Mouse (Mus musculus) midbrain, embryonic 12.5 days (tissue): ENCODE measurements around the gene Kat5. TPM values are rescaled to one million over a fixed set of nuclear protein-coding genes. Genes with fewer than 3 reads are reported as not detected.

Experiments
- ATAC-seq: fragments of 200-750 bp; cut with Nextera tagmentation; 2 replicates; pipeline ENCODE4 v1.8.0; 2017; ENCODE audit warnings: low read depth, moderate TSS enrichment, moderate library complexity; ENCODE audit not compliant: low FRiP score
- H3K27ac ChIP-seq: fragments of 300-500 bp; sonication (generic); replicated peaks from 2 replicates; pipeline ENCODE4 v1.5.1; 2016; ENCODE audit warnings: mild to moderate bottlenecking
- H3K27me3 ChIP-seq: fragments of 300-500 bp; sonication (generic); 2 replicates; pipeline ENCODE4 v1.6.1; 2016; ENCODE audit warnings: mild to moderate bottlenecking
- H3K36me3 ChIP-seq: fragments of 300-500 bp; sonication (generic); 2 replicates; pipeline ENCODE4 v1.6.1; 2016
- H3K4me1 ChIP-seq: fragments of 300-500 bp; sonication (generic); 2 replicates; pipeline ENCODE4 v1.6.1; 2016
- H3K4me2 ChIP-seq: fragments of 300-500 bp; sonication (generic); replicated peaks from 2 replicates; pipeline ENCODE4 v1.6.1; 2016; ENCODE audit warnings: mild to moderate bottlenecking, moderate library complexity
- H3K4me3 ChIP-seq: fragments of 300-500 bp; sonication (generic); 2 replicates; pipeline ENCODE4 v1.5.1; 2016; ENCODE audit warnings: mild to moderate bottlenecking
- H3K9ac ChIP-seq: fragments of 300-500 bp; sonication (generic); replicated peaks from 2 replicates; pipeline ENCODE4 v1.6.1; 2016; ENCODE audit warnings: mild to moderate bottlenecking, moderate library complexity
- H3K9me3 ChIP-seq: fragments of 300-500 bp; sonication (generic); 2 replicates; pipeline ENCODE4 v1.6.1; 2016; ENCODE audit warnings: mild to moderate bottlenecking
- WGBS: fragments of 180-500 bp; shearing (Covaris S2); methylation state at CpG from one replicate; pipeline ENCODE4 v1.1.7; 2016; 5-methylcytosine and 5-hydroxymethylcytosine counted together
- polyA plus RNA-seq: library from polyadenylated mRNA; unstranded; fragments of >200 nt; fragmentation: Nextera tagmentation; extraction: Ambion mirVana; gene quantifications from 2 replicates; pipeline ENCODE4 v1.2.1, GENCODE M21; 2016

The Kat5 gene
- polyA plus RNA-seq, 1 experiment from 2014 or later: 80.4 TPM

GRCm38 (mm10) chr19:5567534-5568469 lies 42.2 kb downstream of the Kat5 start, which contains the start of gene Ap5b1:
Gene Ap5b1, plus strand, starts transcription at chr19:5568025.
- Histone ChIP-seq H3K36me3 (no peaks in the 10 kb centered on the region; the same call in 1 of the 2 replicates), H3K4me1 (peaks cover 20% of the 10 kb centered on the region), H3K4me2 (peak within 1 kb of the TSS; percentile 91), H3K27ac (peak within 1 kb of the TSS; percentile 87), H3K4me3 (peak within 1 kb of the TSS; percentile 79), H3K9me3 (no peaks in the 10 kb centered on the region), H3K27me3 (peaks cover 49% of the 10 kb centered on the region), H3K9ac (peak within 1 kb of the TSS; percentile 79)
- under 1% methylated on average over 92 of the region's 102 CpGs for WGBS
- ATAC-seq: peak; percentile 83

GRCm38 (mm10) chr19:5567180-5567533 lies 42.9 kb downstream of the Kat5 start:
- H3K27ac ChIP-seq: peak overlapping the region; percentile 87; the same call in 1 of the 2 replicates
- peak overlapping the region; percentile 91 for H3K4me2 ChIP-seq
- peak; percentile 3; the same call in 1 of the 2 replicates for ATAC-seq
- no peaks in the 10 kb centered on the region; the same call in 1 of the 2 replicates for H3K36me3 ChIP-seq
- H3K27me3 ChIP-seq: peaks cover 56% of the 10 kb centered on the region
- 2% methylated on average over 26 of the region's 26 CpGs for whole genome bisulfite sequencing
- peak overlapping the region; percentile 79 for H3K4me3 ChIP-seq
- peak overlapping the region; percentile 79 for H3K9ac ChIP-seq
- no peaks in the 10 kb centered on the region for H3K9me3 ChIP-seq
- peaks cover 20% of the 10 kb centered on the region for H3K4me1 ChIP-seq

DNA sequence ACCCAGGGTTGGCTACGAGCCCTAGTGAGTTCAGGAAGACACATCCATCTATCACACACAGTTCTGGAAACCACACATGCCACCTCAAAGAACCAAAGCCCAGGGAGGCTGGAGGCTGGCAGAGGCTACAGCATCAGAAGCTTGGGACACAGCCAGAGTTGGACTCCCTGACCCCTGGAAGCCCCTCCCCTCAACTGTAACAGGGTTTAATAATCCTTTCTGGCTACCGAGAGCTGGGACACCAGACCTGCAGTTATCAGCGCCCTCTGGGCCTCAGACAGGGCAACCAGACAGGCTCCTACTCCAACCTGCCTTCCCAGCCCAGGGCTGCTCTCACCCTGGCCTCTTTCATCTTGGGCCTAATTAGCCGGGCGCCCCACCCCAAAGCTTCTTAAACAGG lies 43.7 kb downstream of the Kat5 start:
- H3K36me3 ChIP-seq: no peaks in the 10 kb centered on the region; the same call in 1 of the 2 replicates
- H3K9ac ChIP-seq: no peak overlapping the region
- H3K9me3 ChIP-seq: no peaks in the 10 kb centered on the region
- no peak overlapping the region for H3K4me2 ChIP-seq
- peaks cover 20% of the 10 kb centered on the region for H3K4me1 ChIP-seq
- peaks cover 64% of the 10 kb centered on the region for H3K27me3 ChIP-seq
- no peak overlapping the region for H3K4me3 ChIP-seq
- H3K27ac ChIP-seq: no peak overlapping the region
- 54% methylated on average over 5 of the region's 5 CpGs for WGBS
- no peak for ATAC-seq

GRCm38 (mm10) chr19:5562776-5563175 lies 47.3 kb downstream of the Kat5 start:
- Histone ChIP-seq H3K4me3 (no peak overlapping the region), H3K4me1 (peaks cover 22% of the 10 kb centered on the region), H3K9me3 (no peaks in the 10 kb centered on the region), H3K27me3 (peaks cover 88% of the 10 kb centered on the region), H3K4me2 (no peak overlapping the region), H3K27ac (no peak overlapping the region), H3K36me3 (no peaks in the 10 kb centered on the region), H3K9ac (no peak overlapping the region)
- WGBS: 93% methylated on average over 10 of the region's 10 CpGs
- ATAC-seq: no peak

DNA sequence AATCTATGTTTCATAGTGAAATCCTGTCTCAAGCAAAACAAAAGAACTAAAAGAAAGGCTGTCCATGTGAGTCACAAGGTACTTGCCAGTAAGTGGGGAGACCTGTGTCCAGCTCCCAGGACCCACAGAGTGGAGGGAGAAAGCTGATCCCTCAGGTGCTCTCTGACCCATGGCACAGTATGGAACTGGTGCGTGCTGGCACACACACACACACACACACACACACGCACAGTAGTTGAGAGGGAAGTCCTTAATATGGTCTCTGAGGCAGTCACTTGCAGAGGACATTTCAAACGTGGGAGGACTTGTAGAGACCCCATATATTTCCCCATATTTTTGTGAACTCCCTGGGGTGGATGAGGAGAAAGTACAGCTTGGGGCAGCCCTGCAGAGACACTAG lies 48.2 kb downstream of the Kat5 start:
- Histone ChIP-seq H3K27me3 (peaks cover 95% of the 10 kb centered on the region), H3K9me3 (no peaks in the 10 kb centered on the region), H3K9ac (no peak overlapping the region), H3K4me3 (no peak overlapping the region), H3K36me3 (no peaks in the 10 kb centered on the region), H3K4me1 (peaks cover 18% of the 10 kb centered on the region), H3K27ac (no peak overlapping the region), H3K4me2 (no peak overlapping the region)
- 71% methylated on average over 3 of the region's 3 CpGs for WGBS
- no peak for ATAC-seq

DNA sequence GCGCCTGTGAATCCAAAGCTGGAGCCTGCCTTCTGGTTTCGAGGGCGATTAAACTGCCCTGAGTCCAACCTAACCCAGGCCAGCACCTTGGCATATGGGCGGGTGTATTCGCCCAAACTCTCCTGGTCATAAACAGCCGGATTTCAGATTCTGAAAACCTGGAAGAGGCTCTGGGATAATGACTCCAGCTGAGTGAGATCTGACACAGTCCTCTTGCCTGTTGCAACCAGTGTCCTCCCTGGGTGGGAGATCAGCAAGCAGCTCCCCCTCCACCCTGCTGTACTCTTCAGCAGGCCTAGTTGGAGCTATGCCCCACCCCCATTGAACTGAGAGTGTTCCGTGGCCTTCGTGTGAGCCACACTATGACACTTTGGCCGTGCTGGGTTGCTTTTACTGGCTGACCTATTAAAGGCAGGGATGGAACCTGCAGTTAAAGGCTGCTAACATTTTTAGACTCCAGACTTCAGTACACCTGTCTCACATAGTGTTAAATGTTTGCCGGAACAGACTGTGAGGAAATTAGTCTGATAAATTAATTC lies 48.7 kb downstream of the Kat5 start:
- H3K36me3 ChIP-seq: no peaks in the 10 kb centered on the region
- peak overlapping the region; percentile 51; the same call in 1 of the 2 replicates for H3K4me2 ChIP-seq
- H3K27ac ChIP-seq: no peak overlapping the region
- 17% methylated on average over 10 of the region's 10 CpGs for WGBS
- no peak overlapping the region for H3K9ac ChIP-seq
- H3K4me1 ChIP-seq: peaks cover 14% of the 10 kb centered on the region
- H3K9me3 ChIP-seq: no peaks in the 10 kb centered on the region
- peaks cover 95% of the 10 kb centered on the region for H3K27me3 ChIP-seq
- no peak for ATAC-seq
- H3K4me3 ChIP-seq: no peak overlapping the region

- Histone ChIP-seq H3K36me3 (no peaks in the 10 kb centered on the region), H3K9me3 (no peaks in the 10 kb centered on the region), H3K4me3 (peak within 1 kb of the TSS; percentile 34), H3K27ac (no peak within 1 kb of the TSS), H3K27me3 (peaks cover 95% of the 10 kb centered on the region), H3K9ac (no peak within 1 kb of the TSS), H3K4me1 (peaks cover 14% of the 10 kb centered on the region), H3K4me2 (peak within 1 kb of the TSS; percentile 51)
- WGBS: under 1% methylated on average over 57 of the region's 57 CpGs
- no peak for ATAC-seq
These were observed 49.5 kb downstream of the Kat5 start, which contains the start of gene Ovol1 for GRCm38 (mm10) chr19:5560457-5561041. Gene Ovol1, minus strand, starts transcription at chr19:5560646.

DNA sequence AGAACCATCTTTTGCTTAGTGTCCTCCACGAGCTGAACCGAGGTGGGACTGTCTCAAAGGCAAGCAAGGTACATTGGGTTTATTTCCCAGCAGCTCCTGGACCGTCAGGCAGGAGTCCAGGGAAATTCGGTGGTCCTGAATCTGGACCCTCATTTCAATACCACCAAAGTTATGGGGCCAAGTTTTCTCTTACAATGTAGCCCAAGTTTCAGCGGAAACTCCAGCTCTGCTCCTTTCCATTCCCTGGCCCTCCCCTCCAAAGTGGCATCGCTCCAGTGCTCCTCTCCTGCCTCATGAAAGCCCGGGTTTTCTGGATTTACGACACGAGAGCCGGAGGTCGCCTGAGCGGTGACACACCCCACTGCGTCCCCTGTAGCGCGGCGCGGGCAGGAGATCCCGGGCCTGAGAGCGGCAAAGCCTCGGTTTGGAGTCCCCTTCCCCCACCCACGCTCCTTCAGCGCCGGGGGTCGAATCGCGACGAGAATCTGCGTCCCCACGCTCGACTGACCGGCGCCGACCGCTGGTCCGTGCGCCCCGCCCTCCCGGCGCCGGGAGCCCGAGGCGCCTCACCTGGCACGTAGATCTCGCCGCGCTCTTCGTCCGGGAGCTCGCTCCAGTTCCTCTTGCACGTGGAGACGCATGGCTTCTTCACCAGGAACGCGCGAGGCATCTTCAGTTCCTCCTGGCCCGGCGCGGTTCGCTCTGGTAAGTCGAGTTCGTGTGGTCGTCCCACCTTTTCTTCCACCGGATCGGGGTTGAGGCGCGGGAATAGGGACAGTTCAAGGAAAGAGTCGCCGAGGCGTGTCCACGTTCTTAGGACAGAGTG lies 50.2 kb downstream of the Kat5 start:
- 1% methylated on average over 66 of the region's 69 CpGs for WGBS

DNA sequence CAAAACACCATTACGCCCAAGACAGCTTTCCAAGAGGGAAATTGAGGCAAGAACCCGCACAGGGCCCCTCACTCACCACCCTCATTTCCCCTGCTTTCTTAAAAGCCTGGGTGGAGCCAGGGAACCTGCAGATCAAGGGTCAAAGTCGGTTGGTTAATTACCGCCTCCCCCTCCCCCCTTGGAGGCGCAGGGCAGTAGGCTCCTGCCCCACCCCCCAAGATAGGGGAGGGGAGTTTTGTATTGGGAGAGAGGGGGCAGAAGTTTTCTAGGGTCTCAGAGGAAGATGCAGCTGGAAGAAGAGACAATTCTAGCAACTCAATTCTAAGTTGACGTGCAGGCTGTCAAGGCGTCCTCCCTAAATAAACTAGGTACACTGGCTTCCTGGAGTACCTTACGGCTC lies 50.8 kb downstream of the Kat5 start:
- H3K4me1 ChIP-seq: peaks cover 14% of the 10 kb centered on the region

More for the DNA sequence above, 50.2 kb downstream of the Kat5 start:
- Histone ChIP-seq H3K36me3 (no peaks in the 10 kb centered on the region), H3K27me3 (peaks cover 93% of the 10 kb centered on the region), H3K27ac (no peak overlapping the region), H3K9me3 (no peaks in the 10 kb centered on the region), H3K4me2 (peak overlapping the region; percentile 51), H3K4me3 (peak overlapping the region; percentile 34), H3K9ac (no peak overlapping the region), H3K4me1 (peaks cover 14% of the 10 kb centered on the region)
- ATAC-seq: no peak

DNA sequence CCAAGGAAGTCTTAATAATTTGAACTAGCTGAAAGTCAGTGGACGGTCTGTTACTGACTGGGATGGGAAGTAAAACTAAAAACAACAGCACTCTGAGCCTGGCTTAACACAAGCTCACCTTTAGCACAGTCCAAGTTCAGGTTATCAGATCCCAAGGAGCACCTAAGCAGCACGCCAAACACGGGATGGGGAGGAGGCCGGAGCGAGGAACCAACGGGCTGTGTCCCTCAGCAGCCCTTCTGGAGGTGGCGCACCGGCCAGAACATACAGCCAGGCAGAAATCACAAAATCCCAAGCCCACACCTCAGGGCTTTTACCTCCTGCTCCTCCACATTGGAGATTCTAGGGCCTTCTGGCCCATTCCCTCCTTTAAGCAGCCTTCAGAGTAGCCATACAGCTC lies 51.3 kb downstream of the Kat5 start:
- Histone ChIP-seq H3K4me1 (peaks cover 14% of the 10 kb centered on the region), H3K27ac (no peak overlapping the region), H3K9me3 (no peaks in the 10 kb centered on the region), H3K4me3 (no peak overlapping the region), H3K36me3 (no peaks in the 10 kb centered on the region), H3K4me2 (no peak overlapping the region), H3K27me3 (peaks cover 85% of the 10 kb centered on the region), H3K9ac (no peak overlapping the region)
- no peak for ATAC-seq
- WGBS: 67% methylated on average over 8 of the region's 8 CpGs

More for the DNA sequence above, 50.8 kb downstream of the Kat5 start:
- 18% methylated on average over 8 of the region's 8 CpGs for WGBS
- ATAC-seq: no peak
- H3K9me3 ChIP-seq: no peaks in the 10 kb centered on the region
- H3K4me3 ChIP-seq: no peak overlapping the region
- peaks cover 89% of the 10 kb centered on the region for H3K27me3 ChIP-seq
- H3K9ac ChIP-seq: no peak overlapping the region
- no peaks in the 10 kb centered on the region for H3K36me3 ChIP-seq
- H3K4me2 ChIP-seq: no peak overlapping the region
- no peak overlapping the region for H3K27ac ChIP-seq

DNA sequence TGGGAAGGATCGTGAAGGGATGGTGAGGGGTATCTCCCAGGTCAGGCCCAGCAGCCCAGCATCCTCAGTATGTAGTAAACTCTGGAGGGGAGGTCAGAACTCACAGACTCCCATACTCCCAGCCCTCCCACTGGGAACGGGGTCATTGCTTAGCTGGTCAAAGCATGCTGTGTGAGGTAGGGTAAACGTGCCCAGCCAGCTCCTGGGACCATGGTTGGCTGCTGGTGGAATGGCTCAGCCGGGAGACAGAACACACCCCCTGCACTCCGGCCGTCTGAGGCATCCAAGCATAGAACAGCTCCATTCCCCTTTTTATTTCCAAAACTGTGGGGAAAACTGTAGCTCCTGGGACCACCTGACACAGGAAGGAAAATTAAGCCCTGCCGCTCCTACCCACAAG lies 51.9 kb downstream of the Kat5 start:
- no peak for ATAC-seq
- H3K9me3 ChIP-seq: no peaks in the 10 kb centered on the region
- peaks cover 14% of the 10 kb centered on the region for H3K4me1 ChIP-seq
- H3K27me3 ChIP-seq: peaks cover 83% of the 10 kb centered on the region
- H3K36me3 ChIP-seq: no peaks in the 10 kb centered on the region
- 36% methylated on average over 7 of the region's 7 CpGs for WGBS
- no peak overlapping the region for H3K4me3 ChIP-seq
- H3K4me2 ChIP-seq: no peak overlapping the region
- H3K27ac ChIP-seq: no peak overlapping the region
- H3K9ac ChIP-seq: no peak overlapping the region
